ENCODE assay signal across 29 mouse cellular contexts in the genomic region with DNA sequence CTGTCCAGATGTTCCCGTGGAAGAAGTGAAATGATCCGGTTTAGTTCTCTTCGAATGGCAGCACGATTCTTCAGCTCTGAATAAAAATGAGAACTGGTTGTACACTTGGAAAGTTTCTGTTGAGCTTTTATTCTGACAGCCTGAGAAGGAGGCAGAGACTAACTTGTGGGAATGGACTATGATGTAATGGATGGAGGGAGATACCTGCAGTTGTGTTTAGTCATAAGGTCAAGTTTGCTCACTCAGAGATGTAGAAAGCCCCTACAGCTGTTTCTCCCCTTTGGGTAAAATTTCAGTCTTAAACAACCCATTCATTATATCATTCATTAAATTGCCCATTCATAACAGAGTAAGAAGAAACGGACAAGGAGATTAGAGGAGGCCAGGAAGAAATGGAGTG. TPM values are rescaled to one million over a fixed set of nuclear protein-coding genes. Genes with fewer than 3 reads are reported as not detected.
"Had no signal": no experiment of that assay in that cellular context is flagged by ENCODE, and none has a peak within 500 bp of the region (broad histone marks: within the 10 kb centered on the region; RNA-seq: fewer than 3 reads in every experiment).

A gene (minus strand): TSS at position 101 of the 400 bp plus-strand sequence.

- H3K27ac ChIP-seq: embryonic facial prominence, embryonic 12.5 days; embryonic facial prominence, embryonic 13.5 days; forebrain, embryonic 10.5 days; forebrain, embryonic 12.5 days; forebrain, embryonic 13.5 days; forebrain, embryonic 15.5 days; gastrocnemius, adult 2 months; heart, adult 2 months; heart, embryonic 10.5 days had no signal

- H3K4me3 ChIP-seq: embryonic facial prominence, embryonic 12.5 days; embryonic facial prominence, embryonic 13.5 days; erythroblast, embryonic 14.5 days; forebrain, embryonic 10.5 days; forebrain, embryonic 12.5 days; forebrain, embryonic 13.5 days; forebrain, embryonic 15.5 days; gastrocnemius, adult 2 months; heart, adult 2 months; heart, embryonic 10.5 days had no signal

- DNase-seq: cerebellum, adult 8-10 months; cerebellum, adult 9-10 months; cerebellum, adult 9-11 months; cerebellum, postnatal 10 days; cerebellum, postnatal 14 days; cerebellum, postnatal 25 days; cerebellum, postnatal 36 days; embryo, embryonic 11 days; forebrain, postnatal 0 days; gastrocnemius, adult 2 months; gastrocnemius, postnatal 10 days; gastrocnemius, postnatal 14 days; gastrocnemius, postnatal 25 days; gastrocnemius, postnatal 36 days; heart, adult 11 months; heart, adult 18-20 months; heart, adult 2 months had no signal

- H3K36me3 ChIP-seq: embryonic facial prominence, embryonic 12.5 days; embryonic facial prominence, embryonic 13.5 days; forebrain, embryonic 10.5 days; forebrain, embryonic 12.5 days; forebrain, embryonic 15.5 days; heart, embryonic 10.5 days had no signal

- H3K27me3 ChIP-seq: embryonic facial prominence, embryonic 12.5 days; embryonic facial prominence, embryonic 13.5 days; forebrain, embryonic 12.5 days; forebrain, embryonic 13.5 days; forebrain, embryonic 15.5 days had no signal

- ATAC-seq: forebrain, embryonic 13.5 days; forebrain, embryonic 14.5 days; forebrain, embryonic 15.5 days; forebrain, embryonic 16.5 days; forebrain, postnatal 0 days had no signal

- H3K9ac ChIP-seq: embryonic facial prominence, embryonic 12.5 days; embryonic facial prominence, embryonic 13.5 days; forebrain, embryonic 12.5 days; forebrain, embryonic 13.5 days; forebrain, embryonic 15.5 days; forebrain, postnatal 0 days had no signal

- H3K4me1 ChIP-seq: embryonic facial prominence, embryonic 12.5 days; embryonic facial prominence, embryonic 13.5 days; forebrain, embryonic 12.5 days; forebrain, embryonic 13.5 days; forebrain, embryonic 15.5 days; heart, embryonic 10.5 days had no signal

- H3K9me3 ChIP-seq: embryonic facial prominence, embryonic 12.5 days; embryonic facial prominence, embryonic 13.5 days; forebrain, embryonic 10.5 days; forebrain, embryonic 12.5 days; forebrain, embryonic 13.5 days; forebrain, embryonic 15.5 days; heart, embryonic 10.5 days had no signal

- H3K4me2 ChIP-seq: embryonic facial prominence, embryonic 12.5 days; embryonic facial prominence, embryonic 13.5 days; forebrain, embryonic 12.5 days; forebrain, embryonic 13.5 days; forebrain, embryonic 15.5 days had no signal

RNA-seq across cellular contexts. Expression of the gene that starts here (rescaled TPM):
- polyA plus RNA-seq: cortical plate, adult 2 months; erythroblast, embryonic 14.5 days; forebrain, embryonic 13.5 days; forebrain, embryonic 14.5 days; forebrain, embryonic 15.5 days; forebrain, embryonic 16.5 days; forebrain, postnatal 0 days; frontal cortex, adult 2 months; heart, adult 2 months; heart, embryonic 10.5 days had no signal
